Mouse (Mus musculus): ENCODE measurements around the gene Orc4. TPM values are rescaled to one million over a fixed set of nuclear protein-coding genes. Genes with fewer than 3 reads are reported as not detected.

Gene Orc4
- 150 TPM for polyA plus RNA-seq (2017; shearing (Covaris generic))

DNA sequence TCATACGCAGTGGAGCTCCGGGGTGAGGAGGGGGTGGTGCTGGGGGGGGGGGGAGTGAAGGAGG is at the start of gene Orc4:
TSS of gene Orc4 (minus strand) at position 26 of the 64 bp plus-strand sequence.

DNA sequence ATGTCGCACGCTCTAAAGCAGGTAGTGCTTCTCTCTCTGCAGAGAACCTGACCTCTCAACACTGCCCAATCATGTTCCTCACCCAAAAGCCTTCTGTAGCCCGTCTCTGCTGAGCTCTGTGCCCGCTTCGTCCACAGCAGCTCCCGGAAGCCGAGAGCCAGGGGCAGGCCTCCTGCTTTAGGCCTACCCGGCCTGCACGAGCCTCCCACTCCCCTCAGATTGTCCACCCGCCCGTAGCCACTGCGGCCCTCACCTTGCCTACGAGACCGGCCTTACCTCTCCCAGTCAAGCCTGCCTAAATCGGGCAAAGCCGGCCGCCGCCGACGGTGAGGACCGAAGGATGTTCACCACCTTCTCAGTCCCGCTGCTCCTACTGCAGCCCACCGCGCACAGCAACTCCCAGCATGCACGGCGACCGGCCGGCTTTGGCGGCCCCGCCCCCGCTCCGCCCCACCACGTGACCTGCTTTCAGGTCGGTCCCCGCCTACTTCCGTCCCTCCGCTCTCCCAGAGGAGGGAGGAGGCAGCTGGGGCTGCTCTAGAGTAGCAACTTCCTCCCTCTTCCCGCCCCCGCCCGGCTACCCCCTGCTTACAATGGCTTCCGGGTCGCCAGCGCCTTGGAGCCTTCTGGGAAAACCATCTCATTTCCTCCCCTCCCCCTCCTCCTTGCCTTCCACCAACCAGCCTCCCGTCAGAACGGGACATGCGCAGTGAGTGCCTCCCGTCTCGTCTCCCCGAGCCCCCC is 1.1 kb downstream of the Orc4 start, which contains the start of gene Mbd5:
TSS of gene Mbd5 (plus strand) at position 668 of the 744 bp plus-strand sequence.

Other genes with a start within 250 kb of the Orc4 start
- 1.7 TPM for gene Acvr2a, start 136.2 kb downstream of the Orc4 start, polyA plus RNA-seq (2017; shearing (Covaris generic))
- gene Mbd5, start 769 bp downstream of the Orc4 start, polyA plus RNA-seq (2017; shearing (Covaris generic)): 52.0 TPM

Data from CD4-positive, CD25-positive, alpha-beta regulatory T cell, adult 9 weeks (primary cell).